Mouse (Mus musculus): ENCODE measurements around the gene Gm5039.

- TF ChIP-seq POLR2A (IDR thresholded peaks at IDR 0.05; ENCODE audit: insufficient read depth, low read depth, low read length), result no peak
- TF ChIP-seq CTCF (IDR thresholded peaks at IDR 0.05; ENCODE audit: insufficient read depth, low read depth, low read length), result no peak
Measured at GRCm38 (mm10) chr12:88354182-88354702, 30.4 kb upstream of the Gm5039 start.

Data from olfactory bulb, adult 2 months (tissue).